Mouse (Mus musculus) brain, embryonic 14.5 days (tissue): ENCODE data around the gene Rai1.

Experiments
- CTCF ChIP-seq: fragments of 200-500 bp; IDR thresholded peaks from 2 replicates; pipeline ENCODE4 v1.5.1; 2012; ENCODE audit warnings: inconsistent platforms, mild to moderate bottlenecking, moderate library complexity, borderline replicate concordance; ENCODE audit not compliant: insufficient read depth, insufficient read length; ENCODE audit errors: extremely low read depth
- POLR2A ChIP-seq: fragments of 200-500 bp; IDR thresholded peaks from 2 replicates; pipeline ENCODE4 v1.6.1; 2012; ENCODE audit warnings: mild to moderate bottlenecking, inconsistent platforms, borderline replicate concordance; ENCODE audit not compliant: poor library complexity, insufficient read depth, insufficient read length, severe bottlenecking; ENCODE audit errors: extremely low read depth

- TF ChIP-seq POLR2A (no peak), CTCF (peak; percentile 65; the same call in 1 of the 2 replicates)
Measured at GRCm38 (mm10) chr11:60076790-60077189, 28.0 kb upstream of the Rai1 start.
